Mouse (Mus musculus) heart, embryonic 10.5 days (tissue): ENCODE data around the gene Nme7. TPM values are rescaled to one million over a fixed set of nuclear protein-coding genes. Genes with fewer than 3 reads are reported as not detected.

Experiments used
- DNase-seq: peaks from one replicate; pipeline ENCODE4 v3.0.0-alpha.2; 2017; ENCODE audit warnings: low spot score
- H3K27ac ChIP-seq: fragments of 300-500 bp; sonication (generic); 2 replicates; pipeline ENCODE4 v1.5.1; 2016; ENCODE audit warnings: mild to moderate bottlenecking
- H3K27me3 ChIP-seq: fragments of 300-500 bp; sonication (generic); 2 replicates; pipeline ENCODE4 v1.6.1; 2016; ENCODE audit warnings: mild to moderate bottlenecking; ENCODE audit not compliant: poor library complexity, insufficient read depth, severe bottlenecking
- H3K36me3 ChIP-seq: fragments of 300-500 bp; sonication (generic); 2 replicates; pipeline ENCODE4 v1.6.1; 2016; ENCODE audit warnings: mild to moderate bottlenecking, moderate library complexity
- H3K4me1 ChIP-seq: fragments of 300-500 bp; sonication (generic); 2 replicates; pipeline ENCODE4 v1.6.1; 2016; ENCODE audit warnings: mild to moderate bottlenecking
- H3K4me3 ChIP-seq: fragments of 300-500 bp; sonication (generic); 2 replicates; pipeline ENCODE4 v1.5.1; 2016; ENCODE audit warnings: mild to moderate bottlenecking, moderate library complexity
- H3K9me3 ChIP-seq: fragments of 300-500 bp; sonication (generic); 2 replicates; pipeline ENCODE4 v1.6.1; 2016; ENCODE audit warnings: mild to moderate bottlenecking, moderate library complexity
- WGBS: fragments of 180-500 bp; shearing (Covaris S2); methylation state at CpG from one replicate; pipeline ENCODE4 v1.1.7; 2016; 5-methylcytosine and 5-hydroxymethylcytosine counted together
- polyA plus RNA-seq: library from polyadenylated mRNA; unstranded; fragments of >200 nt; fragmentation: Nextera tagmentation; extraction: Ambion mirVana; gene quantifications from 2 replicates; pipeline ENCODE4 v1.2.1, GENCODE M21; 2016

The Nme7 gene
- polyA plus RNA-seq, 1 experiment from 2014 or later: 27.4 TPM

DNA sequence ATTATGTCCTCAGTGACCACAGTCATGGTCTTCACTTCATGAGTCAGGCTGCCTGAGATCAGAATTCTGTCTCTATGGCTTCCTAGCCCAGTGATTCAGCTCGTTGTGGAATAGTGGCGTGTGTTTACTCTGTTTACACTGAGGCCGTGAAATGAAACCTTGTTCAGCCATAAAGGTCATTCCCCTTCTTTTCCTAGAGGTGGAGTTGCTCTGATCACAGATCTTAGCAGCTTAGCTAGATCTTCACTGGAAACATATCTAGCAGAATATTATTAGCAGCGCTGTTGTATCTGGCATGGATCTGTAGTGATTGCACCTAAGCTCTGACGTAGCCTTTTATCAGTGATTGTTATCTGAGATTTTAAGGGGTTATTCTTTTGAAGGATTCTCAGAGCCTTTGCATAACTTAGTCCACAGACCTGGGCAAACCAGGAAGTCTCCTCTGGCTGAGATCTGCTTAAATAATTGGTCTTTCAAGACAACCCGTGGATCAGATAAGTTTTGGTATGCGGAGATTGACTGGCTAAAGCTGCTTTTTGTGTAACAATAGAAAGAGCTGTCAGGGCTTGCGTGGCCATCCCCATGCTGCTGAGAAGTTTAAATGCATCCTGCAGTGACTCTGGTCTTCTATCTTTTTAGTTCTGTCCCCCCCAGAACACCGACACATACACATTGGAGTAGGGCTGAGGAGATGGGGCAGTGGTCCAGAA lies 177.9 kb downstream of the Nme7 start:
- H3K4me3 ChIP-seq: no peak overlapping the region
- H3K4me1 ChIP-seq: peaks cover 3% of the 10 kb centered on the region; the same call in 1 of the 2 replicates
- no peak overlapping the region for H3K27ac ChIP-seq
- WGBS: 54% methylated on average over 9 of the region's 9 CpGs
- DNase-seq: no peak
- H3K27me3 ChIP-seq: no peaks in the 10 kb centered on the region
- H3K36me3 ChIP-seq: no peaks in the 10 kb centered on the region
- no peaks in the 10 kb centered on the region for H3K9me3 ChIP-seq

GRCm38 (mm10) chr1:164482833-164483232 lies 178.9 kb downstream of the Nme7 start:
- no peaks in the 10 kb centered on the region for H3K36me3 ChIP-seq
- H3K4me1 ChIP-seq: peaks cover 3% of the 10 kb centered on the region; the same call in 1 of the 2 replicates
- no peak overlapping the region for H3K4me3 ChIP-seq
- WGBS: 79% methylated on average over 3 of the region's 3 CpGs
- no peak overlapping the region for H3K27ac ChIP-seq
- no peak for DNase-seq
- no peaks in the 10 kb centered on the region for H3K27me3 ChIP-seq
- no peaks in the 10 kb centered on the region for H3K9me3 ChIP-seq

GRCm38 (mm10) chr1:164483728-164484127 lies 179.8 kb downstream of the Nme7 start:
- H3K4me3 ChIP-seq: no peak overlapping the region

More at GRCm38 (mm10) chr1:164483728-164484127, 179.8 kb downstream of the Nme7 start:
- Histone ChIP-seq H3K27ac (0 out of 2 replicates have a peak overlapping the region, but pooled peaks have one; percentile 56), H3K36me3 (no peaks in the 10 kb centered on the region), H3K4me1 (peaks cover 3% of the 10 kb centered on the region; the same call in 1 of the 2 replicates), H3K27me3 (no peaks in the 10 kb centered on the region), H3K9me3 (no peaks in the 10 kb centered on the region)
- DNase-seq: no peak

Other genes starting within 250 kb of the Nme7 start
- not detected in 2 replicates for gene Sell, start 242.1 kb upstream of the Nme7 start, polyA plus RNA-seq
- gene Selp, start 188.9 kb upstream of the Nme7 start, polyA plus RNA-seq: 0.06 and 0.13 TPM in 2 replicates
- 0.54 and 0.95 TPM in 2 replicates for gene F5, start 152.3 kb upstream of the Nme7 start, polyA plus RNA-seq
- 10.2 and 11.2 TPM in 2 replicates for gene Slc19a2, start 55.1 kb upstream of the Nme7 start, polyA plus RNA-seq
- 7.6 and 9.3 TPM in 2 replicates for gene Ccdc181, start 28.5 kb upstream of the Nme7 start, polyA plus RNA-seq
- 29.4 and 31.3 TPM in 2 replicates for gene Blzf1, start 3.4 kb downstream of the Nme7 start, polyA plus RNA-seq
- 181 and 298 TPM in 2 replicates for gene Atp1b1, start 154.2 kb downstream of the Nme7 start, polyA plus RNA-seq